Mouse (Mus musculus) T-helper 2 cell (primary cell): ENCODE results near the gene Kcnk13.

ENCODE experiments used
- in situ Hi-C: fragments of 300-600 bp; cut with MboI, MseI; formaldehyde crosslinking; loops from one replicate; pipeline ENCODE4 v1.15.1; 2025; ENCODE audit warnings: high pct_unique_total_duplicates

Gene Kcnk13

DNA sequence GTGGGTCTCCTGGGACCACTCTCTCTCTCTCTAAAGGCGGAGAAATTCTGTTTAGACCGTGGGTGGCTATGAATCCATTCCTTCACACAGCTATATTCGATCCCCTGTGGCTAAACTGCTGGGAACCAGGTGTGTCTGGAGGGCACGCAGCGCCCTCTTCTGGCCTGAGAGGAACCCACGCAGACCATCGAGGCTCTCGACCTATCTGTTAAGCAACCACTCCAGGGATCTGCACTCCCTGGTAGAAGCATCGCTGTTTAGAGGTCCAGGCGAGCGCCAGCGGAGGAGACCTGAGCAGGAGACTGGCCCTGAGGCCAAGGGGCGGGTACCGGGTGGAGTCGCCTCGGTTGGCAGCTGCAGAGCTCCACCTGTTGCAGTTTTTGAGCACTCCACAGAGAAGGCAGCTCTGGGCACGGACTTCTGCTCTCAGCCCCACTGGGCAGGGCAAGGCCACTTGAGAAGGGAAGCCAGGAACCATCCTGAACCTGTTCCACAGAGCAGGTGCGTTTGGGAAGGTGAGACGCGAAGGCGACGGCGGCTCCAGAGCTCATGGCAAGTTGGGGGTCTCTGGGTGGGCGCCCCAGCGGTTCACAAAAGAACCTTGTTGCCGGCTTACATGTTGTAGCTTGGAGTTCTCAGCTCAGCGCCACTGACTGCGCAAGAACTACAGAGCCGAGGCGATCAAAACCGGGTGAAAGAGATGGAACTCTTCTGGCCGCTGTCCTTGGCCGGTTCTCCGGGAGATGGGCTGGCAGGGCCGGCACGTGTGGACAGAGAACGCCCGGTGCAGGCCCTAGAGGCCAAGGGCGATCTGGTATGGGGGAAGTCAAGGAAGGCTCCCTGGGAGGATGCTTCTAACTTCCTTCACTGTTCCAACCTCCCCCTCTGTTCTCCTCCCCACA lies at the start of gene Kcnk13:
TSS of gene Kcnk13 (plus strand) at position 199 of the 902 bp plus-strand sequence.
- in situ Hi-C loops = loop anchor here (10.0 kb wide), 1 partner anchor 880 kb away; no protein-coding TSS in a partner anchor

DNA sequence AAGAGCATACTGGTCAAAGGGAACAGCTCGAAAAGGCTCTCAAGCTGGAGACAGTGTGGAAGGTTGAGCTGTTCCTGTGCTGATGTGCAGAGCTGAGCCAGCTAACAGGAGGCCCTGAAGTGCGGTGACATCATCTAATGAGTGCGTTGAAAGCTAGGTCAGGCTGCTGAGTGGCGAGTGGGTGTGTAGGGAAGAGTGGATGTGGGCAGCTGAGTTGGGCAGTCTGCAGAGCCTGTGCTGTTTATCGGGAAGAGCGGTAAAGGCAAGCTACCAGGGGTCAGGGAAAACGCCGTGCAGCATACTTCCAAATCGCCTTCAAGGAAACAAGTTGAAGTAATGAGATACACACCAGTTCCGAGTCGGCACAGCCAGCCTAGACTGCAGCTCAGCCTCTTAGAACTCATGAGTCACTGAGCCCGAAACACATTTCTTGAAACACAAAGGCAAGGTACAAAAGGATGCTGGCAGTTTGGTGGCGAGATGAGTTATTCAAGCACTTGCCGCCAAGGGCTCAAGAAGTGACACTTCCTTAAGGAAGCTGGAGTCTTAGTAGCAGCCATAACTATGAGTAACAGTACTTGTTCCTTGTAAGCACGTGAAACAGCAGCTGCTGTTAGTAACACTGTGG lies 46.4 kb upstream of the Kcnk13 start:
- in situ Hi-C loops = no loop called here

DNA sequence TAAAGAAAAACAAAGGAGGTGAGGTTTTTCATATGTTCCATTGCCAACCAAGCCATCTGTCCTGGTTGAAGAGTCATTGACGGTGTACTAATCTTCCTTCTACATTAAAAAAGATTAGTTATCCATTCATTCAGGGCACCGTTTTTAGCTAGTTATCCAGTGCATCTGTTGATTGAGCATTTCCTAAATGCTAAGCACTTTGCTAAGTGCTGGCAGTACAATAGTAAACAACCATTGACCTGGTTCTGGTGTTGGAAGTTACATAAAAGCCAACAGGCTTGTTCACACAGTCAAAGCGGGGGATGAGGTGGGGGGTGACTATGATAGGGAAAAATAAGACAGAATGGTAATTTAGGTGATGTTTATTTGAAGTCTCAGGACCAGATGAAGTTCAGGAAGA lies 44.7 kb upstream of the Kcnk13 start:
- in situ Hi-C loops = no loop called here

DNA sequence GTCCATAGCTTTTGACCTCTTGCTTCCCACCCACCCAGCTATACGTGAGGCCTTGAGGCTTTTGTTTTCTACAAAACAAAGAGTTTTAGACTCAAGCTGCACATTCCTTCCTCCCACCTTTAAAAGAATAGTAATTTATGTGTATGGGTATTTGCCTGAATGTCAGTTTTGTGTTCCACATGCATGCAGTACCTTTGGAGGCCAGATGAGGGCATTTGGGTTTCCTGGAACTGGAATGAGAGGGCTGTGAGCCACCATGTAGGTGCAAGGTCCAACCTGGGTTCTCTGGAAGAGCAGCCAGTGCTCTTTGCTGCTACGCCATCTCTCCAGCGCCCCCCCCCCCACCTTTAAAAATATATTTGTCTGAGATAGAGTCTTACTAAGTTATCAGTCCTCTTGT lies 43.3 kb upstream of the Kcnk13 start:
- in situ Hi-C loops = no loop called here

DNA sequence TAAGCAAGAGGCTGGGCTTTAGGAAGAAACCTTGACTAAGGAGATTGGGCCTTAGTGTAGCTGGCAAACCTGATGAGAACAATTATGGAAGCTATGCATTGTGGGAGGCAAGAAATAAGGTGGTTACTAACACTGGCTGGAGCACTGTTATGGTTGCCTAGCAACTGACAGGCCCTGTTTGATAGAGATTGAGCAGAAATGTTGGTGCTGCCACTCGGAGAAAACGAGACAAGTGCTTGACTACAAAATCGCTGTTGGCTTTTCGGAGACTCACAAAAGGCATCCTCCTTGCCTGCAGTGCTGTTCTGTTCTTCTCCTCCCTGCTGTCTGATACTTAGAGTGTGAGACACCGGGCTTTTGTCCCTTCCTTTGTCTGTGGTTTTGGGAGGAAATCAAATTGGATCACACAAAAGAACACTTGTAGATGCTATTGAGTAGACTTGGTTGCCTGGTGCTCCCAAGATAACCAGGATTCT lies 41.1 kb upstream of the Kcnk13 start:
- in situ Hi-C loops = no loop called here

DNA sequence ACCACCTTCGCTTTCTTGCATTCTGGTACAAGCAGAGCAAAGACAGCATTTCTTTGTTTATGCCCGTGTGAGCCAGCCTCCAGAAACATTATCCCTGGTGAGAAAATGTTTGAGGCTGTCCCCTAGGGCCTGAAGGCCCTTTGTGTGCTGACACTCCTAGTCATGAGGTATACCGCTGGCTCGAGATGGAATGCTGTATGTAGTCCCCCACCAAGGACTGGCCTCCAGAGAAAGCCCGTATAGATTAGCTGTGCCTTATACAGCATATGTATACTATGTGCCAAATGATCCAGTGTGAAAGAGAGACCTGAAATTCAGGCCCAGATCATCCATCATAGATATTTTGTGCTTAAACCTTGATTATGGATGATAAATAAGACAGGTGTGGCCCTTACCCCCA lies 40.6 kb upstream of the Kcnk13 start:
- in situ Hi-C loops = no loop called here

DNA sequence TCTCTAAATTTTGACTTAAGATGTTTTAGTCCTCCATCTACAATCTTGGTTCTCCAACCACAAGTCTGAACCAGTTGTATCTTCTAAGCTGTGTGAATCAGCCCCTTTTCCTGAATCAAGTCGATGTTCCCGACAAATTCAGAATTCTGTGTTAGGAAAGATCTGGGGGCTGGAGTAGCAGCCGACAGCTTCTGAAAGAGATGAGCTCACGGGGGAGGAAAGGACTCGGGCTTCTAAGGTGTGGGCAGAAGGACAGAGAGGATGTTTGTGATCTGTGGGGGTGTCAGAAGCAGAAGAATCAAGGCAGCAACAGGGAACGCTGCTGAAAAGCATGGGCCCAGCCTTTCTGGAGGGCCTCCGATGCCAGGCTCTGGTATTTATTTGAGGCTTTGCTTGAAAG lies 36.0 kb upstream of the Kcnk13 start:
- in situ Hi-C loops = no loop called here

DNA sequence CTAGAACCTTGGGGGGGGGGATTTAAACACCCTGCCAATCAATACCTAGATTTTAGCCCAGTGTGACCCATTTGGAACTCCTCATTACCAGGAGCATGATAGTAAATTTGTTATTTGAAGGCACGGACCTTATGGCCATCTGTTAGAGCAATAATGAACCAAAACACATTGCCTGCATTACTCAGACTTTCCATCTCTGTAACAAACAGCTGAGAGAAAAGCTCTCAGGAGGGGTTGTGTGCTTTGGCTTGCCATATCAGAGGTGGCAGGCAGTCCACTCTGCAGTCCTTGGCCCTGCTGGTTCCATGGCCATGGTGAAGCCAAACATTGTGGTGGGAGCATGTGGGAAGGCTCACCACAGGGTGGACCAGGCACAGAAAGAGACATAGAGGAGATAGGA lies 35.1 kb upstream of the Kcnk13 start:
- in situ Hi-C loops = no loop called here

DNA sequence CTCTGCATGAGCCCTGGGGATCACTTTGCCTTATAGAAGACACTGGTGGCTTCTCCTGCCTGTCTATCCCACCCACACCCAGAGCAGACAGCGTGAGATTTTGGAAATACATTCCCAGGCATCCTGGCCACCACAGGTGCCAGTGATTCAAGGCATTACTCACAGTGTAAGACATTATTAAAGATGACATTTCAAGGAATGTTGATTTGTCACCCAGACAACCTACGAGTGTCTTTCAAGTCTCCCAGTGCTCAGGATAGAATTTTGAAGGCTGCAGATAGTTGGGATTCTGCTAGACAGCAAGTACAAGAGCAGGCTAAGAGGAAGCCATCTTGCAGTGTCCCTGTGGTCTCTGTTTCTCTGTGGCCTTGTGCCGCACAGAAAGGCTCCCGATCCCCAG lies 32.1 kb upstream of the Kcnk13 start:
- in situ Hi-C loops = no loop called here

DNA sequence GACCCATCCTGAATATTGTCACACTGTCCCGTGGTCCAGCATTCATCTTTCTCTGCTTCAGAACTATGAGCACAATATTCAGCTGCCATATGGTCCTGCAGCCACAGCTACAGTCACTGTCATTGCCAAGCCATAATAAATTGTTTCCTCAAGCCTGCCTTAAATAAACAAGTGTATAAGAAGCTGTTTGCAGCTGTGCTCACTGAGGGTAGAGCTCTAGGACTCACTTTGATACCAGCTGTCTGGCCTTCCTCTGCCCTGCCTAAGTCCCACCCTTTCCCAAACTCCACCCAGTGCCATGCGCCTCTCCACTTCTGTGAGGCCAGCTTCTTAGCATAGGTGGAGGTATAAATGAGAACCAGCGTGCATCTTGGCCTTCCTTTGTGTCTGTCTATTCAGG lies 30.7 kb upstream of the Kcnk13 start:
- in situ Hi-C loops = no loop called here

DNA sequence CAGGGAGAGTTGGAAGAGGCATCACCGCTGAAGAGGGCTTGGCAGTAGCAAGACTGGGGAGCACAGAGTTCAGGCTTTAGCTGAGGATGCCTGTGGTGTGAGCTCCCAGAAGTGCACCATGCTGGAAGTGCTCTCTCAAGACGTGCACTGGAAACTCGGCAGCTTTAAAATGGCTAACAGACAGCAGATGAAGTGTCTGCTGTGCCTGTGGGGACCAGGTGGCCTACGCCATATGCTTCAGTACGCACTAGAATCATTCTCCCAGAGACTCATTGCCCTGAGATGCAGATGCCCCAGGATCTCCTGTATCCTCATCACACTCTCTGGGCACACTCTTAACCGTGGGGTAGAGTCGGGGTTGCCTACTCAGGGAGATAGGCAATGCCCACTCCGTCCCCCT lies 28.9 kb upstream of the Kcnk13 start:
- in situ Hi-C loops = no loop called here

DNA sequence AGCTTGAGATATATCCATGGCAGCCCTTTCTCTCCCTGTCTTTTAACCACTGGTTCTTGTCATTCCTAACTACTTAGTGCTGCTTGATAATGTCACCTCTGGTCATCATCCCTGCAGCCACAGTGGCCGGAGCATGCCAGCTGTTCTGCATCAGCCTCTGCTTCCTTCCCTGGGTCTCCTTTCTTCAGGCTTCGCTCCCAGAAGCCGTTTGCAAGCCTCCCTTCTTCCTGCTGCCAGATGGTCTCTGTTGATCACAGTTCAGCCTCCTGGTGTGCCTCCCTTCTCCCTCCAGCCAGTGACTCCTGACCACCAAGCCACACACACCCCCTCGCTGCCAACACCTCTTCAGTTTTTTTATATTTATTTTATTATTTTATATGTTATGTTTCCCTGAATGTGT lies 25.8 kb upstream of the Kcnk13 start:
- in situ Hi-C loops = no loop called here

DNA sequence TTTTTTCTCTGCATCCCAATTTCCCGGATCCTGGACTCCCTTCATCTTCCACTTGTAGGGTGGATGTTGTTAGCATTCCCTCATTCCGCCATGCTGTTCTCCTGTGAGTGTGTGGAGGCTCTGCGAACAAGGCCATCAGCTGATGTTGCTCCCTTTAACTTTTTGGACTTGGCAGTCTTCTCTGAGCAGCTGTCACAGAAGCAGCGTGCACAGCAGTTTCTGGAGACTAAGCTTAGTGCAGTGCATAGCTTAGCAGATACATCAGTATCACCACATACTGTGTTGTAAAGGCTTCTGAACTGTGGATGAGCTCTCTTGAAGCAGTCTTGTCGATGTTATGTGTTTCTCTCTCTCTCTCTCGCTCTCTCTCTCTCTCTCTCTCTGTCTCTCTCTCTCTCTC lies 25.1 kb upstream of the Kcnk13 start:
- in situ Hi-C loops = no loop called here

DNA sequence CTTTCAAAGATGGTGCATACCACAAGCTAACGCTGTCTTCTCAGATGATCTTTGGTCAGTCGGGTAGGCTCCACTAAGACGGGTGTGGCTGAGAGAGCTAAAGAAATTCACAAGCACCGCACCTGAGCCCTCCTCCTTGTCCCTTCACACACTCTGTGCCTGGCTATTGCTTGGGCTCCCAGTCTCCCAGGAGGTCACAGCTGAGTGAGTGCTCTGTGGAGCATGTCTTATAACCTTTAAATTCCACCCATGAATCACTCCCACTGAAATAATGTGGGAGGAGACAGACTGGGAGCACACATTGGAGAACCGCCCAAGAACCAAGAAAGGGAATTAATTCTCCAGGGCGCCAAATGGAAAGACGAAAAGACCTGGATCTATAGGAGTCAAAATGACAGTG lies 23.6 kb upstream of the Kcnk13 start:
- in situ Hi-C loops = no loop called here

DNA sequence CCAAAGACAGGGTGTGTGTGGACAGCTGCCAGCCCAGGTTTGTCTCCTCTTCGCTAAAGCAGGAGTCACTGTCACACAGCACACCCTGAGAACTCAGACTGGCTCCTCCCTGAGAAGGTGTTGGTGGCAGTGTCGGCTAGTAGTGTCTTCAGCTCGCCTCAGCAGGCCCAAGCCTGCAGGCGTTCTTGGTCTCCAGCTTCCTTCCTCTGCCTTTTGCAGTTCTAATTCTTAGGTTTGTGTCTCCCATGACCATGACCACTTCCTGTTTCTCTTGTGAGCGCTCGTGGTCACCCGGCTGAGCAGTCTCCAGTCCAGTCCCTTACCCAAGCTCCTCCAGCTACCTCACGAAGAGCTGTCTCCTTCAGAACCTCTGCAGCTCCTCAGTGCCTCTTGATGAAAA lies 21.9 kb upstream of the Kcnk13 start:
- in situ Hi-C loops = no loop called here

DNA sequence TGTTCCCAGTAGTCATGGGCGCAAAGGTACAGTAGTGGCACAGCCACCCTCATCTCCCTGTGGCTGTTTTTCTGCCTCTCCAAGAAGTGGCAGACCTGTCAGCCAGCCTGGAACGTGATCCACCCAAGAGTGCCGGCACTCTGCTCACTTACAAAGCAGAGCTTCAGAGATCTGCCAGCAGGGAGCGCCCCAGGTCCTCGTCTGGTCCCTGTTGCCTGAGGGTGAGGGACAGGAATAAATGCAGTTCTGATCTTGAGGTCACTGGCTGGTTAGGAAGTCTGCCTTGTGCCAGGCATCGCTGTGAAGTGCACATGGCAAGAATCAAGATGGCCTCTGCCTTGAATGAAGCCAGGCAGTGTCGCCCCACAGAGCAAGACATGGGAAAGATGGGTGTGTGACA lies 11.4 kb upstream of the Kcnk13 start:
- in situ Hi-C loops = no loop called here

DNA sequence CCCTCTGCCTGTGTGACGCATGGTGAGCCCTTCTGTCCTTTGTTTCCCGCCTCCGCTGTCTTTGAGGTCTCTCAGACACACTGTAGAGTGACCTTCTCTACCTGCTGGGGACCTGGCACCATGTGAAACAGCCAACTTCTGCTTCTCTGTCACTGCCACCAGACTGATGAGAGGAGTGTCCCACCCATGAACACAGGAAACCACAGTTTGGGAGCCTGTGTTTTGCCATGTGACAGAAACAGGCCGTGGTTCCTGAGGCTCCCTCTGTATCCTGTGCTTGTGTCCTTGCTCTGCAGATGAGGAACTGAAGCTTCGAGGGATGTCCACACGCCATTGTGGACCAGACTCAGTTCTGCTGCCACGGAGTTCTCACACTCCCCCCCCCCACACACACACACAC lies 7.9 kb upstream of the Kcnk13 start:
- in situ Hi-C loops = no loop called here

DNA sequence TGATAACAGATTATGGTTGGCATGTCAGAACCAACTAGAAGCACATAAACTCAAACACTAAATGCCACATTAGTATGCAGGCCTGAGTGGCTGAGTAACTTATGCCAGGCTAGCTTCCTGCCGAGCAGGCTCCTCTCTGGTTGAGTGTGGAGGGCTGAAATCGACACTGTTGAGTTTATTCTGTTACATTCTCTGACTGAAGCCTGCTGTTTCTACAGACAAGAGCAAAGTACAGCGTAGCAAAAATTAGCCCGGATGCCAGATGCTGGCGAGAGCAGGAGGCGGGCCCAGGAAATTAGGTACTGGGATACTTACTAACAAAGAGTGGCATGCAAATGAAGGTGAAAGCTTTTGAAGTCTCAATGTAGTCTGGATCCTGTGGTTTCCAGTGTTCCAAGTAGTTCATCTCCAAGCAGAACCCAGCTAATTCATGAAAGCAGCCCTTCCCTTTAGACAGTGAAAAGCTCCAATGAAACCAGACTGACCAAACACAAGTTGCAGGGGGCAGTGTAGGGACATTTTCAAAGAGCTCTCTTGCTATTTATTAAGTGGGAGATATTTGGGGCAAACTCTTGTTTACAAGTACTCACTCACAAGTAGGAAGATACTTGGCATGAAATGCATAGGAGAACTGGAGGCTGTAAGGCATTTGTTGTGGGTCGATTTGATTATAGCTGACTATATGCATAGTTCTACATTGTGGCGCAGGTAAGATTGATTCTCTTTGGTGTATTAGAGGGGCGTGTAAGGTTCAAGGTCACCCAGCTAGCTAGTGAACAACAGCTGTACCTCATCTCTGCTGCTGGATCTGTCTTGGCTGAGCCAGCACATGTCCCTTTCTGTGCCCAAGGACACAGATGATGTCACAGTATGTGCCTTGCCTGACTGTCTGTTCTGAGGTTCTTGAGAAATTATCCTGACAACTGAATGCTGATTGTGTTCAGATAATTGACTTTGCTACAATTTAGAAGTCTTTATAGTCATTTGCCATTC lies 5.9 kb upstream of the Kcnk13 start:
- in situ Hi-C loops = no loop called here

DNA sequence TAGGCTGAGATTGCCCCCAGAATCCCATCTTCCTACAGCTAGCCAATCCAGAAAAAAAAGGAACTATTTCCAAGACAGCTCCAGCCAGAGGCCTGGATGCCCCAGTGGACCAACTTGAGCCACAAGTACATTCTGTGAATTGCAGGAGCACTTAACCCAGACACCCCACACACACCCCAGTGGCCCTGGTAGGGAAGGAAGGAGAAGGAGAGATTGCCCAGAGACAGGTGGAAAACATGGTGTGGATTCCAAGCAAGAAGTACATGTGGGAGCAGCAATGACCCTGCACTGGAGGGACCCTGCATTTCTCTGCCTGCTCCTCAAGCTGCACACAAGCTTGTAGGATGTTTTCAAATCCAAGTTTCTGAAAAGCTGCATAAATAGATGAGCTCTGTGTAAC lies 5.0 kb upstream of the Kcnk13 start:
- in situ Hi-C loops = no loop called here

DNA sequence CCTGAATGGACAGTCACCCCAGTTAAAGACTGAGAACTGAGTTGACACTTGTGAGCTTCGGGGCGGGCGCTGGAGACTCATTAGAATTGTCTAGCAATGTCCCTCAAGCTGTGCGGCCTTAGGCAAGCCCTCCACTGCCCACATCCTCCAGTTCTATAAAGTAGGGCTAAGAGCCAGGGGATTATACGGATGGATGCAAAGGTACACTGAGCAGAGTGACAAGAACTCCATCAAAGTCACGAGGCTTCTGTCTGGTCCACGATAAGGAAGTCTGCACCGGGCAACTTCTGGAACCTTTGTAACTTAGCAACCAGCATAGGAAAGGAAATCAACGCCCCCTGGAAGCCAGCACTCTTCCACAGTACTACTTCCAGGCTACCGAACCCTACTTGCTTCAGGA lies 4.4 kb upstream of the Kcnk13 start:
- in situ Hi-C loops = loop anchor here (10.0 kb wide), 1 partner anchor 875 kb away; no protein-coding TSS in a partner anchor

DNA sequence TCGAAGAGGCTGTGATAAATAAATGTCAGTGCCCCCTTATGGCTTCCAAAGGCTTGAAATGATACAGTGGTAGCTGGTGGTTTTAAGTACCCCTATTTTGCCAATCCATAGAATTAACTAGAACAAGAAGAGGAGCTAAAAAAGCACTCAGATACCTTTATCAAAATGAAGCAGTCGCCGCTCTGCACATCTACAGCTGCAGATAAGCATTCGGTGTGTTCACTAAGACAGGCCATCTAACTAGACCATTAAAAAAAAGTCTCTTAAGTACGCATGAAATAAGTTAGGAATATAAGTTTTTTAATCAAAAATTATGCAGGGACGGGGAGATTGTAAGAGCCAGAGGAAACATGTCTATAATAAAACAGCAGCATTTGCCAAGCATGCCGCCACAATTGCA lies 3.6 kb upstream of the Kcnk13 start:
- in situ Hi-C loops = loop anchor here (10.0 kb wide), 1 partner anchor 876 kb away; no protein-coding TSS in a partner anchor
